Comparison of ENCODE assay signal across 15 mouse cellular contexts in the genomic region with DNA sequence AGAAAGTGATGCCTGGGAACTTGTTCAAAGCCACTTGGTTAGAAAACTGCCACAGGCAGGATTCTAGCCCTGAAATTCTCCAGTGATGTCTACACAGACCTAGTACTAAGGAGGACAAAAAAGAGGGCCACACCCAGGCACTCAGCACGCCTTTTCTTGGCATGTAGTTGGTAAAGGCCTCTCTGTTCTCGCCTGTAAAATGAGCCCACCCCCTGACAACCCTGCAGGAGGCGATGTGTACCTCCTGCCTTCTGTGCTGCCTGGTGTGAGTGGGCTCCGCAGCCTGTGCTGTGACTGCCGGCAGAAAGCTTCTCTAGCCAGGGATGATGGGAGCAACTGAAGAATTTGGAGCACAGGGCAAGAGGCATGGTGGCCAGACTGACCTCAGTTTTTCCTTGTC. TPM values are rescaled to one million over a fixed set of nuclear protein-coding genes. Genes with fewer than 3 reads are reported as not detected.
A peak's percentile ranks its signal among the peaks of the same experiment; 100 is the strongest.
DNase-seq lines count a peak whose midpoint lies in the region; ATAC-seq lines count a peak whose summit lies in the region.
"Had no signal": no experiment of that assay in that cellular context is flagged by ENCODE, and none has a peak within 500 bp of the region (broad histone marks: within the 10 kb centered on the region; RNA-seq: fewer than 3 reads in every experiment).

No protein-coding gene starts in this region.

- 57% methylated on average over 5 of the region's 5 CpGs for WGBS in lung, embryonic 16.5 days

- peak; percentile 25; the same call in 1 of the 2 replicates for ATAC-seq in lung, embryonic 16.5 days (ENCODE audit: low read depth)
- ATAC-seq: forebrain, embryonic 16.5 days had no signal

- DNase-seq in layer of hippocampus, adult 11-12 months (ENCODE audit: low spot score) = peak; percentile 56
- no peak for DNase-seq in layer of hippocampus, adult 9-10 months (ENCODE audit: low spot score)
- DNase-seq in lung, postnatal 4 days = no peak
- peak; percentile 28 for DNase-seq in lung, postnatal 10 days
- DNase-seq in urinary bladder, adult 2 months (ENCODE audit: low spot score) = no peak
- DNase-seq: cerebellum, postnatal 36 days; kidney, adult 2 months; thymus, postnatal 4 days had no signal

- H3K9ac ChIP-seq in lung, embryonic 16.5 days (ENCODE audit: low read length) = no peak overlapping the region
- H3K9ac ChIP-seq: hindbrain, embryonic 15.5 days; stomach, embryonic 15.5 days had no signal

- H3K4me1 ChIP-seq in lung, embryonic 16.5 days (replicated peaks; ENCODE audit: control insufficient read depth, insufficient read depth, low read length) = peaks cover 15% of the 10 kb centered on the region
- H3K4me1 ChIP-seq in brown adipose tissue, adult 24 weeks (ENCODE audit: control insufficient read depth, insufficient read depth, insufficient read length, low read length) = peaks cover 8% of the 10 kb centered on the region; the same call in 1 of the 2 replicates
- H3K4me1 ChIP-seq: hindbrain, embryonic 15.5 days had no signal

- no peaks in the 10 kb centered on the region for H3K36me3 ChIP-seq in lung, embryonic 16.5 days (ENCODE audit: control insufficient read depth, insufficient read depth, low read length)
- H3K36me3 ChIP-seq: hindbrain, embryonic 15.5 days; stomach, embryonic 15.5 days had no signal

- no peaks in the 10 kb centered on the region for H3K27me3 ChIP-seq in lung, embryonic 16.5 days (ENCODE audit: control insufficient read depth, insufficient read depth, low read depth, low read length)
- H3K27me3 ChIP-seq: hindbrain, embryonic 15.5 days; stomach, embryonic 15.5 days had no signal

- no peak overlapping the region for H3K4me2 ChIP-seq in lung, embryonic 16.5 days (ENCODE audit: low read depth, low read length)
- H3K4me2 ChIP-seq: hindbrain, embryonic 15.5 days; stomach, embryonic 15.5 days had no signal

- H3K9me3 ChIP-seq in lung, embryonic 16.5 days (ENCODE audit: control insufficient read depth, low read length) = 0 out of 2 replicates have a peak, but pooled peaks cover 2% of the 10 kb centered on the region
- H3K9me3 ChIP-seq: hindbrain, embryonic 15.5 days; stomach, embryonic 15.5 days had no signal

- H3K27ac ChIP-seq in lung, embryonic 16.5 days (ENCODE audit: low read length) = no peak overlapping the region
- peak overlapping the region; percentile 17; the same call in 1 of the 2 replicates for H3K27ac ChIP-seq in brown adipose tissue, adult 24 weeks (replicated peaks; ENCODE audit: low read depth, low read length)
- H3K27ac ChIP-seq: hindbrain, embryonic 15.5 days; stomach, embryonic 15.5 days had no signal

- no peak overlapping the region for H3K4me3 ChIP-seq in lung, embryonic 16.5 days (ENCODE audit: low read length)
- H3K4me3 ChIP-seq in brown adipose tissue, adult 24 weeks (ENCODE audit: insufficient read depth, low read depth, low read length) = no peak overlapping the region
- H3K4me3 ChIP-seq: hindbrain, embryonic 15.5 days; stomach, embryonic 15.5 days had no signal

RNA-seq across cellular contexts. Expression of a gene that starts 2.0 kb away (rescaled TPM):
- 15.0 and 19.1 TPM in 2 replicates for polyA plus RNA-seq in lung, embryonic 16.5 days (2015; fragmentation: Nextera tagmentation; extraction: Ambion mirVana)
- 5.8 and 6.6 TPM in 2 replicates for polyA plus RNA-seq in brown adipose tissue, adult 24 weeks (2012; ENCODE audit: insufficient read depth, insufficient read length, missing spikeins)
- polyA plus RNA-seq in urinary bladder, adult 2 months (2012; rRNA removed) = 107 and 122 TPM in 2 replicates

RNA-seq across cellular contexts. Expression of a gene that starts 50.4 kb away (rescaled TPM):
- polyA plus RNA-seq in lung, embryonic 16.5 days (2015; fragmentation: Nextera tagmentation; extraction: Ambion mirVana) = not detected in 2 replicates
- polyA plus RNA-seq in brown adipose tissue, adult 24 weeks (2012; ENCODE audit: insufficient read depth, insufficient read length, missing spikeins) = not detected in 2 replicates
- polyA plus RNA-seq in urinary bladder, adult 2 months (2012; rRNA removed) = not detected in 2 replicates
- polyA plus RNA-seq: forebrain, embryonic 16.5 days; heart, postnatal 0 days; hindbrain, embryonic 15.5 days; small intestine, adult 2 months; stomach, embryonic 15.5 days had no signal

Comparison
In these comparisons a context has a peak if more than half of its experiments do, and no peak if none do; other contexts are left out.
1. DNase-seq: peak in layer of hippocampus, adult 11-12 months (single experiment) and lung, postnatal 10 days (single experiment); none in layer of hippocampus, adult 9-10 months (single experiment), lung, postnatal 4 days (0 of 2) and urinary bladder, adult 2 months (single experiment).